20 mouse cellular contexts compared by ENCODE assay signal in the genomic region with DNA sequence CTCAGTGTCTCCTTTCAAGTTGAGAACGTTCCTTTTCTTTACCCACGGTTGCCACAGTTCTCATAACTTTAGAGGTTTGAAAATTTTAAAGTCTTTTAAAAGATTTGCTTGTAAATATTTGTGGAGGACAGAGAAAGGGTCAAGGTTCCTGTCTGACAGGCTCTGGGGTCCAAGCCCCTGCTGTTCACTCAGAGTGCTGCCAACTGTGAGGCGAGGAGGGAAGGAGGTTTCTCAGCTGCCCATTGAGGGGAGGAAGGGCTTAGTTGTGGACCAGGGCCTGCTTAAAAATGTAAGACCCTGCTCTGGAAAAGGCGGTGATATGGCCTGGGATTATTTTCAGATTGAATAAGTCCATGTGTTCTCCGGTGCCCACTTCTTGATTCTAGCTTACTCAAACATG. TPM values are rescaled to one million over a fixed set of nuclear protein-coding genes. Genes with fewer than 3 reads are reported as not detected.
DNase-seq lines count a peak whose midpoint lies in the region; ATAC-seq and TF ChIP-seq lines count a peak whose summit lies in the region.
"Had no signal": no experiment of that assay in that cellular context is flagged by ENCODE, and none has a peak within 500 bp of the region (broad histone marks: within the 10 kb centered on the region; RNA-seq: fewer than 3 reads in every experiment).

No protein-coding gene starts in this region.

- no peak overlapping the region for H3K9ac ChIP-seq in heart, embryonic 15.5 days
- H3K9ac ChIP-seq in lung, embryonic 16.5 days (ENCODE audit: low read length), result no peak overlapping the region
- no peak overlapping the region for H3K9ac ChIP-seq in stomach, embryonic 16.5 days (ENCODE audit: low read length)
- H3K9ac ChIP-seq: forebrain, embryonic 13.5 days; hindbrain, embryonic 15.5 days; limb, embryonic 12.5 days; liver, embryonic 15.5 days had no signal

- DNase-seq in heart, adult 9 months (ENCODE audit: low spot score in 2 of 2), result no peak
- DNase-seq in layer of hippocampus, adult 2 months (ENCODE audit: low spot score in 2 of 2), result no peak
- DNase-seq in layer of hippocampus, adult 18-20 months (ENCODE audit: low spot score in 2 of 2), result no peak
- no peak for DNase-seq in gastrocnemius, postnatal 4 days (ENCODE audit: low spot score in 2 of 2)
- DNase-seq: adrenal gland, adult 8-10 months; cerebellum, adult 11 months; gastrocnemius, postnatal 36 days; spleen, adult 18-20 months; thymus, postnatal 25 days had no signal

- no peak for ATAC-seq in heart, embryonic 15.5 days (replicated peaks; ENCODE audit: insufficient number of reproducible peaks, insufficient read depth, low FRiP score, low read depth)
- peak; percentile 75 for ATAC-seq in lung, embryonic 16.5 days (ENCODE audit: low read depth)
- no peak for ATAC-seq in stomach, embryonic 16.5 days (ENCODE audit: insufficient read depth, low FRiP score)
- ATAC-seq: forebrain, embryonic 13.5 days; intestine, postnatal 0 days had no signal

- H3K4me2 ChIP-seq in heart, embryonic 15.5 days, result no peak overlapping the region
- H3K4me2 ChIP-seq in lung, embryonic 16.5 days (ENCODE audit: low read depth, low read length), result no peak overlapping the region
- no peak overlapping the region for H3K4me2 ChIP-seq in stomach, embryonic 16.5 days (ENCODE audit: low read depth, low read length)
- H3K4me2 ChIP-seq: forebrain, embryonic 13.5 days; hindbrain, embryonic 15.5 days; limb, embryonic 12.5 days; liver, embryonic 15.5 days had no signal

- 85% methylated on average over 5 of the region's 5 CpGs for WGBS in heart, embryonic 15.5 days
- WGBS in lung, embryonic 16.5 days, result 59% methylated on average over 5 of the region's 5 CpGs
- WGBS in stomach, embryonic 16.5 days, result 65% methylated on average over 5 of the region's 5 CpGs

- H3K4me1 ChIP-seq in heart, embryonic 15.5 days (replicated peaks), result no peaks in the 10 kb centered on the region
- H3K4me1 ChIP-seq in lung, embryonic 16.5 days (replicated peaks; ENCODE audit: control insufficient read depth, insufficient read depth, low read length), result 0 out of 2 replicates have a peak, but pooled peaks cover 3% of the 10 kb centered on the region
- H3K4me1 ChIP-seq in stomach, embryonic 16.5 days (ENCODE audit: control insufficient read depth, insufficient read depth, low read length), result peaks cover 5% of the 10 kb centered on the region
- H3K4me1 ChIP-seq: forebrain, embryonic 13.5 days; hindbrain, embryonic 15.5 days; limb, embryonic 12.5 days; liver, embryonic 15.5 days had no signal

- H3K27me3 ChIP-seq in heart, embryonic 15.5 days, result no peaks in the 10 kb centered on the region
- H3K27me3 ChIP-seq in lung, embryonic 16.5 days (ENCODE audit: control insufficient read depth, insufficient read depth, low read depth, low read length), result no peaks in the 10 kb centered on the region
- no peaks in the 10 kb centered on the region for H3K27me3 ChIP-seq in stomach, embryonic 16.5 days (ENCODE audit: control insufficient read depth, insufficient read depth, low read length)
- H3K27me3 ChIP-seq: forebrain, embryonic 13.5 days; hindbrain, embryonic 15.5 days; limb, embryonic 12.5 days; liver, embryonic 15.5 days had no signal

- no peaks in the 10 kb centered on the region for H3K9me3 ChIP-seq in heart, embryonic 15.5 days (replicated peaks)
- no peaks in the 10 kb centered on the region for H3K9me3 ChIP-seq in lung, embryonic 16.5 days (ENCODE audit: control insufficient read depth, low read length)
- no peaks in the 10 kb centered on the region for H3K9me3 ChIP-seq in stomach, embryonic 16.5 days (replicated peaks; ENCODE audit: control insufficient read depth, low read length)
- H3K9me3 ChIP-seq: forebrain, embryonic 13.5 days; hindbrain, embryonic 15.5 days; limb, embryonic 12.5 days; liver, embryonic 15.5 days had no signal

- H3K36me3 ChIP-seq in heart, embryonic 15.5 days, result no peaks in the 10 kb centered on the region
- H3K36me3 ChIP-seq in lung, embryonic 16.5 days (ENCODE audit: control insufficient read depth, insufficient read depth, low read length), result no peaks in the 10 kb centered on the region
- no peaks in the 10 kb centered on the region for H3K36me3 ChIP-seq in stomach, embryonic 16.5 days (ENCODE audit: control insufficient read depth, insufficient read depth, low read length)
- H3K36me3 ChIP-seq: hindbrain, embryonic 15.5 days; limb, embryonic 12.5 days; liver, embryonic 15.5 days had no signal

- TF ChIP-seq CTCF in layer of hippocampus, adult 2 months (conservative IDR thresholded peaks at IDR 0.05), result no peak

- H3K27ac ChIP-seq in heart, embryonic 15.5 days, result peak overlapping the region; percentile 15; the same call in 1 of the 2 replicates
- peak overlapping the region; percentile 43; the same call in 1 of the 2 replicates for H3K27ac ChIP-seq in layer of hippocampus, adult 2 months
- H3K27ac ChIP-seq in lung, embryonic 16.5 days (ENCODE audit: low read length), result peak overlapping the region; percentile 65
- H3K27ac ChIP-seq in stomach, embryonic 16.5 days (ENCODE audit: low read length), result peak overlapping the region; percentile 46; the same call in 1 of the 2 replicates
- H3K27ac ChIP-seq: forebrain, embryonic 13.5 days; hindbrain, embryonic 15.5 days; limb, embryonic 12.5 days; liver, embryonic 15.5 days had no signal

- no peak overlapping the region for H3K4me3 ChIP-seq in heart, embryonic 15.5 days
- no peak overlapping the region for H3K4me3 ChIP-seq in layer of hippocampus, adult 2 months
- H3K4me3 ChIP-seq in lung, embryonic 16.5 days (ENCODE audit: low read length), result no peak overlapping the region
- H3K4me3 ChIP-seq in stomach, embryonic 16.5 days (replicated peaks; ENCODE audit: low read length), result no peak overlapping the region
- H3K4me3 ChIP-seq: forebrain, embryonic 13.5 days; hindbrain, embryonic 15.5 days; limb, embryonic 12.5 days; liver, embryonic 15.5 days had no signal

RNA-seq across cellular contexts. Expression of a gene that starts 5.4 kb away (rescaled TPM):
- 0.11 TPM in 1 of 2 replicates, not detected in the other for polyA plus RNA-seq in heart, embryonic 15.5 days (2015; fragmentation: Nextera tagmentation; extraction: Ambion mirVana)
- total RNA-seq in layer of hippocampus, adult 2 months (2021), result not detected
- not detected for total RNA-seq in layer of hippocampus, adult 18-20 months (2021)
- not detected in 2 replicates for polyA plus RNA-seq in lung, embryonic 16.5 days (2015; fragmentation: Nextera tagmentation; extraction: Ambion mirVana)
- polyA plus RNA-seq in stomach, embryonic 16.5 days (2015; fragmentation: Nextera tagmentation; extraction: Ambion mirVana), result not detected in 2 replicates
- total RNA-seq in gastrocnemius, postnatal 4 days (2021), result under 1 TPM in 1 of 2 experiments, not detected in 1; 0.16 TPM
- total RNA-seq: adrenal gland, adult 8-10 months; gastrocnemius, postnatal 36 days; heart, postnatal 10 days; left cerebral cortex, adult 8-10 months had no signal
- polyA plus RNA-seq: forebrain, embryonic 13.5 days; hindbrain, embryonic 15.5 days; intestine, postnatal 0 days; liver, embryonic 15.5 days; neural tube, embryonic 11.5 days had no signal

RNA-seq across cellular contexts. Expression of a gene that starts 33.4 kb away (rescaled TPM):
- 7.7 and 8.0 TPM in 2 replicates for polyA plus RNA-seq in heart, embryonic 15.5 days (2015; fragmentation: Nextera tagmentation; extraction: Ambion mirVana)
- 1 to 10 TPM; 2.4 to 2.7 TPM for total RNA-seq in layer of hippocampus, adult 2 months (2021)
- 1 to 10 TPM; 3.2 to 5.5 TPM for total RNA-seq in layer of hippocampus, adult 18-20 months (2021)
- 48.3 and 70.3 TPM in 2 replicates for polyA plus RNA-seq in lung, embryonic 16.5 days (2015; fragmentation: Nextera tagmentation; extraction: Ambion mirVana)
- 8.2 and 8.5 TPM in 2 replicates for polyA plus RNA-seq in stomach, embryonic 16.5 days (2015; fragmentation: Nextera tagmentation; extraction: Ambion mirVana)
- 1 to 10 TPM; 2.7 to 3.4 TPM for total RNA-seq in gastrocnemius, postnatal 4 days (2021)
- polyA plus RNA-seq: forebrain, embryonic 13.5 days; neural tube, embryonic 11.5 days had no signal

RNA-seq across cellular contexts. Expression of a gene that starts 52.4 kb away (rescaled TPM):
- polyA plus RNA-seq in heart, embryonic 15.5 days (2015; fragmentation: Nextera tagmentation; extraction: Ambion mirVana), result 0.06 TPM in 2 replicates
- not detected for total RNA-seq in layer of hippocampus, adult 2 months (2021)
- not detected for total RNA-seq in layer of hippocampus, adult 18-20 months (2021)
- not detected in 2 replicates for polyA plus RNA-seq in lung, embryonic 16.5 days (2015; fragmentation: Nextera tagmentation; extraction: Ambion mirVana)
- 0.06 and 0.11 TPM in 2 replicates for polyA plus RNA-seq in stomach, embryonic 16.5 days (2015; fragmentation: Nextera tagmentation; extraction: Ambion mirVana)
- total RNA-seq in gastrocnemius, postnatal 4 days (2021), result not detected
- total RNA-seq: gastrocnemius, postnatal 36 days; heart, postnatal 10 days; left cerebral cortex, adult 8-10 months had no signal
- polyA plus RNA-seq: forebrain, embryonic 13.5 days; hindbrain, embryonic 15.5 days; intestine, postnatal 0 days; limb, embryonic 12.5 days; liver, embryonic 15.5 days; neural tube, embryonic 11.5 days had no signal

Comparison
In these comparisons a context has a peak if more than half of its experiments do, and no peak if none do; other contexts are left out.
1. H3K27ac ChIP-seq: peak in every context shown above with its lines; median percentile 65 in lung, embryonic 16.5 days; 46 in stomach, embryonic 16.5 days; 43 in layer of hippocampus, adult 2 months; 15 in heart, embryonic 15.5 days.